ENCODE assay signal across 9 mouse cellular contexts in the genomic region with DNA sequence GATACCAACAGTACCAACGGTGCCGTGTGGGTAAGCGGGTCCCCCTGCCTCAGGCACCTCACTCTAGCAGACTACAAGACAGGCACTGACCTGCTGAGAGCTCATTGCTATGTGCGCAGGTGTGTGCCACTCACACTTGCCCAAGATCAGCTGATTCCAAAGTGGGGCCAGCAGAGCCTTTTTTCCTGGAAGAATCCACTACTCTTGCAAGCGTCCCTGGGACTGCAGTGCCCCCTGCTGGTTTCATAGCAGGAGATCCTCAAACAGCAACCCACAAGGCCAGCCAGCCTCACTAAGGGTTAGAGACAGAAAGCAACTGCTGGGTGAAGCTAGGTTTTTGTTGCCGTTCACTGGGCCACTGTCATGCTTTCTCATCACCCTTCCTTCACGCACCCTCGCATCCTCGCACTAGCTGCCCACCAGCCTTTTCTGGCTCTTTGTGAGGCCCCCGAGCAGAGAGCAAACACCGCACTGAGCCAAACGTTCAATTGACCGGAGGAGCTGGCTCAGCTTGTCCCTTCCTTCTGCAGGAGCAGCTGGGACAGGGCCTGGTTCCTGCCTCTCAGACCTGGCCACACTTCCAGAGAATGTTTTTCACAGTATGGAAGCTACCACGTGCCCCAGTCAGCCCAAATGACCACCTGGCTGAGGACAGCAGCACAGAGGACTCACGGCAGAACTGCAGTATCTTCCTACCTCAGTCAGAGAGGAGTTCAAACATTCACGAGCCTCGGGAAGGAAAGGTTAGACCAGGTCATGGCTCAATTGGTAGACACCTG. TPM values are rescaled to one million over a fixed set of nuclear protein-coding genes. Genes with fewer than 3 reads are reported as not detected.
DNase-seq lines count a peak whose midpoint lies in the region; ATAC-seq lines count a peak whose summit lies in the region.
"Had no signal": no experiment of that assay in that cellular context is flagged by ENCODE, and none has a peak within 500 bp of the region (broad histone marks: within the 10 kb centered on the region; RNA-seq: fewer than 3 reads in every experiment).

No protein-coding gene starts in this region.

- H3K4me1 ChIP-seq in kidney, embryonic 14.5 days (ENCODE audit: control insufficient read depth, insufficient read depth, low read length): no peaks in the 10 kb centered on the region

- no peaks in the 10 kb centered on the region for H3K9me3 ChIP-seq in kidney, embryonic 14.5 days (ENCODE audit: control insufficient read depth, low read length)
- H3K9me3 ChIP-seq: limb, embryonic 15.5 days had no signal

- no peak overlapping the region for H3K4me3 ChIP-seq in kidney, embryonic 14.5 days (ENCODE audit: low read length)
- H3K4me3 ChIP-seq: limb, embryonic 15.5 days had no signal

- intact Hi-C loops in heart, postnatal 36 days (cut with DNase I): no loop called here

- DNase-seq in kidney, adult 18-20 months: peak; percentile 83
- peak; percentile 78 for DNase-seq in adrenal gland, adult 2 months
- peak; percentile 73 for DNase-seq in embryo, embryonic 11 days
- DNase-seq in heart, postnatal 36 days: peak; percentile 51 to 66
- peak; percentile 61 to 89 for DNase-seq in layer of hippocampus, postnatal 25 days (ENCODE audit: extremely low spot score in 1 of 2, low spot score in 1 of 2)
- DNase-seq in testis, postnatal 10 days (ENCODE audit: low spot score): peak; percentile 78

- no peaks in the 10 kb centered on the region for H3K27me3 ChIP-seq in kidney, embryonic 14.5 days (ENCODE audit: control insufficient read depth, insufficient read depth, low read length)
- H3K27me3 ChIP-seq: limb, embryonic 15.5 days had no signal

- H3K36me3 ChIP-seq in kidney, embryonic 14.5 days (ENCODE audit: control insufficient read depth, insufficient read depth, low read length): peaks cover 28% of the 10 kb centered on the region

- no peak overlapping the region for H3K27ac ChIP-seq in kidney, embryonic 14.5 days (ENCODE audit: low read depth, low read length)
- H3K27ac ChIP-seq: limb, embryonic 15.5 days had no signal

- H3K4me2 ChIP-seq in kidney, embryonic 14.5 days (replicated peaks; ENCODE audit: low read depth, low read length): no peak overlapping the region
- H3K4me2 ChIP-seq: limb, embryonic 15.5 days had no signal

- no peak overlapping the region for H3K9ac ChIP-seq in kidney, embryonic 14.5 days (ENCODE audit: low read depth, low read length)
- H3K9ac ChIP-seq: limb, embryonic 15.5 days had no signal

- 80% methylated on average over 17 of the region's 17 CpGs for WGBS in kidney, embryonic 14.5 days

- ATAC-seq in kidney, embryonic 14.5 days (ENCODE audit: low FRiP score, low TSS enrichment): no peak
- 0 out of 2 replicates have a peak, but pooled peaks have one; percentile 20 for ATAC-seq in megakaryocyte-erythroid progenitor cell, adult 5-6 weeks (replicated peaks; ENCODE audit: low FRiP score, low TSS enrichment, poor library complexity, severe bottlenecking)

RNA-seq across cellular contexts. Expression of gene Ndufaf8, which starts 22.1 kb away (rescaled TPM):
- polyA plus RNA-seq in kidney, embryonic 14.5 days (2014; fragmentation: Nextera tagmentation; extraction: Ambion mirVana): 97.3 and 115 TPM in 2 replicates
- 10 to 100 TPM; 47.5 to 76.2 TPM for total RNA-seq in adrenal gland, adult 2 months (2021)
- polyA plus RNA-seq in adrenal gland, adult 2 months (2012; rRNA removed): 78.1 and 85.2 TPM in 2 replicates
- total RNA-seq in heart, postnatal 36 days (2021): 10 to 100 TPM; 64.5 to 67.7 TPM
- total RNA-seq in layer of hippocampus, postnatal 25 days (2021): 10 to 100 TPM; 36.0 to 45.9 TPM
- total RNA-seq in megakaryocyte-erythroid progenitor cell, adult 5-6 weeks (2014; fragmentation: Nextera tagmentation): 36.8 and 74.1 TPM in 2 replicates
- total RNA-seq in megakaryocyte-erythroid progenitor cell, adult 5-6 weeks (2017): 21.2 and 41.9 TPM in 2 replicates

RNA-seq across cellular contexts. Expression of gene Tepsin, which starts 22.3 kb away (rescaled TPM):
- polyA plus RNA-seq in kidney, embryonic 14.5 days (2014; fragmentation: Nextera tagmentation; extraction: Ambion mirVana): 12.2 and 15.6 TPM in 2 replicates
- 10 to 100 TPM; 10.2 to 14.4 TPM for total RNA-seq in adrenal gland, adult 2 months (2021)
- 53.9 and 61.2 TPM in 2 replicates for polyA plus RNA-seq in adrenal gland, adult 2 months (2012; rRNA removed)
- 1 to 10 TPM; 7.0 to 7.4 TPM for total RNA-seq in heart, postnatal 36 days (2021)
- 10 to 100 TPM; 15.8 to 17.6 TPM for total RNA-seq in layer of hippocampus, postnatal 25 days (2021)
- total RNA-seq in megakaryocyte-erythroid progenitor cell, adult 5-6 weeks (2014; fragmentation: Nextera tagmentation): 12.8 and 24.1 TPM in 2 replicates
- total RNA-seq in megakaryocyte-erythroid progenitor cell, adult 5-6 weeks (2017): 5.0 and 6.0 TPM in 2 replicates

RNA-seq across cellular contexts. Expression of gene Slc38a10, which starts 30.3 kb away (rescaled TPM):
- polyA plus RNA-seq in kidney, embryonic 14.5 days (2014; fragmentation: Nextera tagmentation; extraction: Ambion mirVana): 81.2 and 89.0 TPM in 2 replicates
- 100 to 1,000 TPM; 119 to 148 TPM for total RNA-seq in adrenal gland, adult 2 months (2021)
- polyA plus RNA-seq in adrenal gland, adult 2 months (2012; rRNA removed): 132 and 146 TPM in 2 replicates
- total RNA-seq in heart, postnatal 36 days (2021): 10 to 100 TPM; 79.8 to 81.1 TPM
- 10 to 100 TPM; 85.3 to 88.5 TPM for total RNA-seq in layer of hippocampus, postnatal 25 days (2021)
- total RNA-seq in megakaryocyte-erythroid progenitor cell, adult 5-6 weeks (2014; fragmentation: Nextera tagmentation): 47.0 and 56.6 TPM in 2 replicates
- 33.2 and 37.4 TPM in 2 replicates for total RNA-seq in megakaryocyte-erythroid progenitor cell, adult 5-6 weeks (2017)

RNA-seq across cellular contexts. Expression of gene Cep131, which starts 34.2 kb away (rescaled TPM):
- polyA plus RNA-seq in kidney, embryonic 14.5 days (2014; fragmentation: Nextera tagmentation; extraction: Ambion mirVana): 19.9 and 28.1 TPM in 2 replicates
- 100 to 1,000 TPM in 1 of 2 experiments, 10 to 100 TPM in 1; 74.3 to 121 TPM for total RNA-seq in adrenal gland, adult 2 months (2021)
- 33.6 and 50.6 TPM in 2 replicates for polyA plus RNA-seq in adrenal gland, adult 2 months (2012; rRNA removed)
- 10 to 100 TPM in 1 of 2 experiments, 1 to 10 TPM in 1; 9.6 to 11.5 TPM for total RNA-seq in heart, postnatal 36 days (2021)
- total RNA-seq in layer of hippocampus, postnatal 25 days (2021): 10 to 100 TPM; 31.7 to 37.2 TPM
- 9.6 and 18.9 TPM in 2 replicates for total RNA-seq in megakaryocyte-erythroid progenitor cell, adult 5-6 weeks (2014; fragmentation: Nextera tagmentation)
- total RNA-seq in megakaryocyte-erythroid progenitor cell, adult 5-6 weeks (2017): 18.1 and 22.3 TPM in 2 replicates
